13 mouse cellular contexts compared by ENCODE assay signal in genomic region chr12:12975397-12975796, GRCm38 (mm10). TPM values are rescaled to one million over a fixed set of nuclear protein-coding genes. Genes with fewer than 3 reads are reported as not detected.
DNase-seq lines count a peak whose midpoint lies in the region; ATAC-seq lines count a peak whose summit lies in the region.
"Had no signal": no experiment of that assay in that cellular context is flagged by ENCODE, and none has a peak within 500 bp of the region (broad histone marks: within the 10 kb centered on the region; RNA-seq: fewer than 3 reads in every experiment).

No protein-coding gene starts in this region.

- no peak overlapping the region for H3K4me2 ChIP-seq in midbrain, embryonic 14.5 days (ENCODE audit: low read length)
- no peak overlapping the region for H3K4me2 ChIP-seq in midbrain, embryonic 13.5 days (replicated peaks)
- H3K4me2 ChIP-seq: limb, embryonic 13.5 days had no signal

- H3K4me3 ChIP-seq in midbrain, embryonic 14.5 days (replicated peaks; ENCODE audit: low read depth, low read length): no peak overlapping the region
- no peak overlapping the region for H3K4me3 ChIP-seq in midbrain, embryonic 13.5 days (replicated peaks)
- H3K4me3 ChIP-seq: limb, embryonic 13.5 days had no signal

- no peak for ATAC-seq in midbrain, embryonic 14.5 days (ENCODE audit: low FRiP score, low TSS enrichment)
- ATAC-seq in midbrain, embryonic 13.5 days: no peak
- ATAC-seq: intestine, postnatal 0 days; midbrain, embryonic 16.5 days had no signal

- H3K4me1 ChIP-seq in midbrain, embryonic 14.5 days (ENCODE audit: control insufficient read depth, insufficient read depth, low read length): no peaks in the 10 kb centered on the region
- no peaks in the 10 kb centered on the region for H3K4me1 ChIP-seq in midbrain, embryonic 13.5 days (replicated peaks)

- no peaks in the 10 kb centered on the region for H3K9me3 ChIP-seq in midbrain, embryonic 14.5 days (ENCODE audit: control insufficient read depth, low read length)
- no peaks in the 10 kb centered on the region for H3K9me3 ChIP-seq in midbrain, embryonic 13.5 days
- H3K9me3 ChIP-seq: G1E; limb, embryonic 13.5 days had no signal

- H3K36me3 ChIP-seq in midbrain, embryonic 14.5 days (ENCODE audit: control insufficient read depth, insufficient read depth, low read length): no peaks in the 10 kb centered on the region
- H3K36me3 ChIP-seq in midbrain, embryonic 13.5 days: no peaks in the 10 kb centered on the region
- H3K36me3 ChIP-seq: G1E; limb, embryonic 13.5 days had no signal

- peak; percentile 22 to 41 for DNase-seq in heart, postnatal 14 days
- DNase-seq in heart, adult 9 months (ENCODE audit: low spot score in 2 of 2): no peak
- peak; percentile 9 for DNase-seq in midbrain, embryonic 14.5 days
- peak; percentile 36 to 52 for DNase-seq in kidney, postnatal 4 days
- no peak for DNase-seq in urinary bladder, postnatal 4 days (ENCODE audit: low spot score in 2 of 2)
- no peak for DNase-seq in embryo, embryonic 11 days
- DNase-seq: right cerebral cortex, adult 18-20 months had no signal

- no peaks in the 10 kb centered on the region for H3K27me3 ChIP-seq in midbrain, embryonic 14.5 days (ENCODE audit: control insufficient read depth, insufficient read depth, low read length)
- H3K27me3 ChIP-seq in midbrain, embryonic 13.5 days: no peaks in the 10 kb centered on the region
- H3K27me3 ChIP-seq: limb, embryonic 13.5 days had no signal

- 76% methylated on average over 1 of the region's 1 CpGs for WGBS in midbrain, embryonic 14.5 days
- WGBS in midbrain, embryonic 13.5 days: 82% methylated on average over 1 of the region's 1 CpGs

- no peak overlapping the region for H3K9ac ChIP-seq in midbrain, embryonic 14.5 days (replicated peaks; ENCODE audit: low read length)
- no peak overlapping the region for H3K9ac ChIP-seq in midbrain, embryonic 13.5 days (replicated peaks)
- H3K9ac ChIP-seq: limb, embryonic 13.5 days had no signal

- no peak overlapping the region for H3K27ac ChIP-seq in midbrain, embryonic 14.5 days (replicated peaks; ENCODE audit: low read depth, low read length)
- H3K27ac ChIP-seq in midbrain, embryonic 13.5 days: no peak overlapping the region
- H3K27ac ChIP-seq: limb, embryonic 13.5 days; macrophage had no signal

- intact Hi-C loops in heart, postnatal 14 days (cut with DNase I): no loop called here

RNA-seq across cellular contexts. Expression of gene Mycn, which starts 33.7 kb away (rescaled TPM):
- total RNA-seq in heart, postnatal 14 days (2021): 1 to 10 TPM; 3.5 to 7.6 TPM
- polyA plus RNA-seq in midbrain, embryonic 14.5 days (2014; fragmentation: Nextera tagmentation; extraction: Ambion mirVana): 61.7 and 63.1 TPM in 2 replicates
- polyA plus RNA-seq in midbrain, embryonic 13.5 days (2015; fragmentation: Nextera tagmentation; extraction: Ambion mirVana): 60.7 and 67.1 TPM in 2 replicates
- polyA plus RNA-seq: G1E, macrophage had no signal

Comparison
In these comparisons a context has a peak if more than half of its experiments do, and no peak if none do; other contexts are left out.
1. DNase-seq: peak in heart, postnatal 14 days (2 of 2), midbrain, embryonic 14.5 days (single experiment) and kidney, postnatal 4 days (2 of 2); none in heart, adult 9 months (0 of 2), urinary bladder, postnatal 4 days (0 of 2) and embryo, embryonic 11 days (single experiment).